Mouse (Mus musculus) myocyte (in vitro differentiated cells): Measurements from ENCODE around the gene Dnah3. TPM values are rescaled to one million over a fixed set of nuclear protein-coding genes. Genes with fewer than 3 reads are reported as not detected.

Source experiments
- H3K27me3 ChIP-seq: one replicate; pipeline ENCODE4 v1.6.1; 2011; ENCODE audit not compliant: control insufficient read depth, insufficient read depth, insufficient read length
- H3K36me3 ChIP-seq: one replicate; pipeline ENCODE4 v1.6.1; 2011; ENCODE audit not compliant: control insufficient read depth, insufficient read depth
- H3K4me2 ChIP-seq: one replicate; pipeline ENCODE4 v1.6.1; 2011; ENCODE audit warnings: low read depth, control low read depth
- H3K4me3 ChIP-seq: one replicate; pipeline ENCODE4 v1.5.1; 2011; ENCODE audit warnings: mild to moderate bottlenecking, control low read depth, moderate library complexity
- H3K79me2 ChIP-seq: one replicate; pipeline ENCODE4 v1.6.1; 2011; ENCODE audit not compliant: control insufficient read depth, insufficient read depth
- H3ac ChIP-seq: one replicate; pipeline ENCODE4 v1.6.1; 2011; ENCODE audit not compliant: control insufficient read depth, insufficient read length
- CEBPB ChIP-seq: IDR thresholded peaks from 2 replicates; pipeline ENCODE4 v1.6.1; 2011; ENCODE audit warnings: mild to moderate bottlenecking, moderate library complexity; ENCODE audit not compliant: poor library complexity, insufficient read depth, severe bottlenecking
- E2F4 ChIP-seq: IDR thresholded peaks from one replicate; pipeline ENCODE4 v1.6.1; 2011; ENCODE audit warnings: mild to moderate bottlenecking, control low read depth, moderate library complexity; ENCODE audit not compliant: insufficient read depth
- MAX ChIP-seq: IDR thresholded peaks from one replicate; pipeline ENCODE4 v1.6.1; 2011; ENCODE audit warnings: low read depth, mild to moderate bottlenecking, control low read depth
- MYOD1 ChIP-seq, 3 experiments: IDR thresholded peaks; one replicate each; pipeline ENCODE4 v1.6.1; 2011; ENCODE audit warnings: control low read depth in 2 of 3, low read depth in 2 of 3, mild to moderate bottlenecking in 2 of 3, moderate library complexity in 1 of 3; ENCODE audit not compliant: insufficient read length in 2 of 3, control insufficient read depth in 1 of 3
- MYOG ChIP-seq, 3 experiments: IDR thresholded peaks; one replicate each; pipeline ENCODE4 v1.6.1; 2011; ENCODE audit warnings: control low read depth in 2 of 3, low read depth in 2 of 3, mild to moderate bottlenecking in 2 of 3; ENCODE audit not compliant: insufficient read length in 2 of 3, control insufficient read depth in 1 of 3, insufficient read depth in 1 of 3
- POLR2A ChIP-seq: IDR thresholded peaks from one replicate; pipeline ENCODE4 v1.6.1; 2011; ENCODE audit warnings: low read depth, mild to moderate bottlenecking, control low read depth, moderate library complexity; ENCODE audit not compliant: insufficient read length
- POLR2AphosphoS2 ChIP-seq: IDR thresholded peaks from one replicate; pipeline ENCODE4 v1.6.1; 2011; ENCODE audit warnings: low read depth, control low read depth; ENCODE audit not compliant: insufficient read length
- REST ChIP-seq: IDR thresholded peaks from one replicate; pipeline ENCODE4 v1.6.1; 2011; ENCODE audit warnings: mild to moderate bottlenecking, control low read depth, moderate library complexity; ENCODE audit not compliant: insufficient read depth, insufficient read length
- SRF ChIP-seq: IDR thresholded peaks from one replicate; pipeline ENCODE4 v1.6.1; 2011; ENCODE audit warnings: low read depth; ENCODE audit not compliant: control insufficient read depth, insufficient read length
- TCF12 ChIP-seq: IDR thresholded peaks from one replicate; pipeline ENCODE4 v1.6.1; 2011; ENCODE audit warnings: mild to moderate bottlenecking, control low read depth; ENCODE audit not compliant: poor library complexity, insufficient read depth, severe bottlenecking
- TCF3 ChIP-seq: IDR thresholded peaks from one replicate; pipeline ENCODE4 v1.6.1; 2011; ENCODE audit warnings: low read depth, control low read depth; ENCODE audit not compliant: insufficient read length
- USF1 ChIP-seq: IDR thresholded peaks from one replicate; pipeline ENCODE4 v1.6.1; 2011; ENCODE audit warnings: low read depth, mild to moderate bottlenecking, control low read depth, moderate library complexity
- polyA plus RNA-seq: library from polyadenylated mRNA; unstranded; fragments of >200 nt; fragmentation: generic; extraction: Trizol; gene quantifications from one replicate; pipeline ENCODE4 v1.2.1, GENCODE M21; 2012; ENCODE audit warnings: missing spikeins

Dnah3 gene
- polyA plus RNA-seq, 1 experiment, result 0.01 TPM

DNA sequence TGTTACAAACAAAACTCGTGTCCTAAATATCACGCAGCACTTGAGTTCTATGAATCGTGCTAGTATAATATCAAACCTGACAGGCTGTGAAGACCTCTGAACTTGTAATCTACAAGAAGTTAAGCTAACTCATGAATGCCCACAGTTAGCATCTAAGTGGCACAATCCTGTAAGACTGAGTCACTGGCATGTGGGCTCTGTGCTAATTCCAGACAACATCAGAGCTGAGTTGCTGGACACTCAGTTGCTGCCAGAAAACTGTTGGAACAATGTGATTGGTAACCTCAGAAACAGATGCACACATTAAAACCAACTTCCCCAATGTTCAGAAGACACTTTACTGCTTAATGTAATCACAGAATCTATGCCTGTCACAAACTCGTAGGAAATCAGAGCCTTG lies 207.2 kb downstream of the Dnah3 start:
- Histone ChIP-seq H3K4me2 (peak overlapping the region; percentile 39), H3ac (no peak overlapping the region), H3K79me2 (peaks cover 80% of the 10 kb centered on the region), H3K4me3 (no peak overlapping the region), H3K27me3 (no peaks in the 10 kb centered on the region), H3K36me3 (no peaks in the 10 kb centered on the region)
- TF ChIP-seq SRF (no peak), MYOG (IDR thresholded peaks at IDR 0.05; ENCODE audit: control insufficient read depth in 1 of 3, insufficient read depth in 1 of 3, insufficient read length in 2 of 3, low read depth in 2 of 3) (peak in 2 of 3 experiments; percentile 11 to 25), MYOD1 (IDR thresholded peaks at IDR 0.05; ENCODE audit: control insufficient read depth in 1 of 3, insufficient read length in 2 of 3, low read depth in 2 of 3) (peak in 2 of 3 experiments; percentile 13 to 33)

DNA sequence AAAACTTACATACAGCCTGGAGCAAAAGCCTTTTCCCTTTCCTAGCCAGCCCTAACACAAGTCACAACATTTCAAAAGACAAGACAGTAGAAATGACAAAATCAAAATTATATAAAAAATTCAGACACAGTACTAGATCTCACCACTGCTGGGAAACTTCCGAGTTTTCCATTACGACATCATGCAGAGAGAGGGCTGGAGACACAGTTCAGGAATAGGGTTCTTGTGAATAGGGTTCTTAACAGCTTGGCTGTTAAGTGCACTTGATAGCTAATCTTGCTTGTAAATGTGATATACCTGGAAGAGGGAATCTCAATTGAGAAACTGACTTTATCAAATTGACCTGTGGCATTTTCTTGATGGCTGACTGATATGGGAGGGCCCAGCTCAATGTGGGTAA lies 213.9 kb downstream of the Dnah3 start:
- no peak overlapping the region for H3ac ChIP-seq
- no peak overlapping the region for H3K4me2 ChIP-seq
- H3K79me2 ChIP-seq, result peaks cover 54% of the 10 kb centered on the region
- TF ChIP-seq E2F4, result no peak
- no peak for TF ChIP-seq SRF
- TF ChIP-seq USF1, result no peak
- TF ChIP-seq MYOG (IDR thresholded peaks at IDR 0.05; ENCODE audit: control insufficient read depth in 1 of 3, insufficient read depth in 1 of 3, insufficient read length in 2 of 3, low read depth in 2 of 3), result no peak
- no peak for TF ChIP-seq POLR2A
- H3K4me3 ChIP-seq, result no peak overlapping the region
- no peaks in the 10 kb centered on the region for H3K36me3 ChIP-seq
- H3K27me3 ChIP-seq, result no peaks in the 10 kb centered on the region

DNA sequence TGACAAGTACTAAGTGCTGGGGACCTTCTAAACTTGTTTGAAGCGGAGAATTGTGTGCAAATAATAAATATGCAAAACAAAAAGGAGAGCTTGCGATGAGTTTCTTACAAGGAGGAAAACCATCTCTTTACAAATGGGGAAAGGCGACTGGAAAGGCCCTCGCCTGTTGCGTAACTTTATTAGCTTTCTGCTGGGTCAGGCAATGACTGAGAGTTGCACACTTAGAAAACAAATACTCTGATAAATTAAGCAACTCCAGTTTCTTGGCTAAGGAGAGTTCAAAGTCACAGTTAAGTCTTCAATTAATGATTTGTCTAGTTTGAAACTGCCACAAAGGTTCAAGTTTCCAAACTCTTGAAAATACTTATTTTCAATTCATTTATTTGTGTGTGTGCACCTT lies 214.7 kb downstream of the Dnah3 start:
- Histone ChIP-seq H3K36me3 (no peaks in the 10 kb centered on the region), H3ac (no peak overlapping the region), H3K4me2 (no peak overlapping the region), H3K79me2 (peaks cover 60% of the 10 kb centered on the region), H3K27me3 (no peaks in the 10 kb centered on the region), H3K4me3 (no peak overlapping the region)
- TF ChIP-seq POLR2AphosphoS2 (no peak), REST (no peak), MYOG (IDR thresholded peaks at IDR 0.05; ENCODE audit: control insufficient read depth in 1 of 3, insufficient read depth in 1 of 3, insufficient read length in 2 of 3, low read depth in 2 of 3) (no peak), SRF (no peak), E2F4 (no peak), CEBPB (no peak)

DNA sequence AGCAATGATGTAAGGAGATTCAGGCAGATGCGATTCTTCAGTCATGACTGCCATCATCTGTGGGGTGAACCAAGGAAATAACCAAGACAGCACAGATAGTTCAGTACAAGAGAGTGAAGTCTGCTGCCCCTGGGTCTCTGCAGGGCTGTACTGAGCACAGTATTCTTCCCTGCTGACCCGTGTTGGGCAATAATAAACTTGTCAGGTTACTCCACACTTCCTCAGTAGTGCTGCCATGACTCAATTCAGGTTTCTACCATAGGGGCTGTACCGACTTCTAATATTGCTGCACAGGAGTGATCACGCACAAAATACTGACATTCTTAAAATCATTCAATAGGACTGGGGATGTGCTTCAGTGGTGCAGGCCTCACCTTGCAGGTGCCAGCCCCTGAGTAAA lies 215.9 kb downstream of the Dnah3 start:
- H3K79me2 ChIP-seq, result peaks cover 59% of the 10 kb centered on the region
- no peak overlapping the region for H3ac ChIP-seq
- no peak overlapping the region for H3K4me3 ChIP-seq
- H3K27me3 ChIP-seq, result no peaks in the 10 kb centered on the region
- peaks cover 3% of the 10 kb centered on the region for H3K36me3 ChIP-seq
- no peak for TF ChIP-seq E2F4
- TF ChIP-seq TCF3, result no peak
- no peak for TF ChIP-seq MYOD1 (IDR thresholded peaks at IDR 0.05; ENCODE audit: control insufficient read depth in 1 of 3, insufficient read length in 2 of 3, low read depth in 2 of 3)
- TF ChIP-seq USF1, result no peak
- no peak for TF ChIP-seq POLR2AphosphoS2
- TF ChIP-seq MYOG (IDR thresholded peaks at IDR 0.05; ENCODE audit: control insufficient read depth in 1 of 3, insufficient read depth in 1 of 3, insufficient read length in 2 of 3, low read depth in 2 of 3), result no peak
- TF ChIP-seq TCF12, result no peak
- TF ChIP-seq POLR2A, result no peak
- no peak for TF ChIP-seq CEBPB
- no peak overlapping the region for H3K4me2 ChIP-seq

DNA sequence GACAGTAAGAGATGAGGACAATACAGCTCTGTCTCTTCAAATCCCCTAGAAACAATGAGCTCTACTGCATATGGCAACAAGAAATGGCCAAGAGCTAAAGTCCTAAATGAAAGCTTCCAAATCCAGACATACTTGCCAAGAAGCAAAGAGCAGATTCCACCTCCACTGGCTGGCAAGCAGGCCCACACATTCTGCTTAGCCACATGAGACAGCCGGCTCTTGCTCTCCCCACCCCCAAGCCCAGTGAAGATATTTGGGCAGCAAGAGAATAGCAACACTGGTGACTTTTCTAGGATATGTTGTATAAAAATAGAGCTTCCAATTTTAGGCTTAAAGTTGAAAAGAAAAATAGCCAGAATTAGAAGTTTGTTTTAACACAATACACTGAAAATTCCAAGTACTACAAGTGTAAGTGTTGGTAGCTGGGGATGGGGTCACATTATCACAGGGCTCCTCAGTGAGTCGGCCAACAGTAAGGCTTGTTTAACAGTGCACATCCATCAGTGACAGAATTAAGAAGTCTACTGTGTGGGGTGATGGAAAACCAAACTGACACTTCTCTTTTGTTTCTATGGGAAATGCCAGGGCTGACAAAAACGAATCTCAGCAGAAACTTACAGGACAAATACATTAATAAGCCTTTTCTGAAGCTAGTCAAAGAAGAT lies 219.2 kb downstream of the Dnah3 start:
- Histone ChIP-seq H3K4me2 (peak overlapping the region; percentile 41), H3K79me2 (peaks cover 53% of the 10 kb centered on the region), H3K36me3 (peaks cover 5% of the 10 kb centered on the region), H3K27me3 (no peaks in the 10 kb centered on the region), H3ac (no peak overlapping the region), H3K4me3 (no peak overlapping the region)
- peak in 1 of 3 experiments; percentile 27 for TF ChIP-seq MYOG (IDR thresholded peaks at IDR 0.05; ENCODE audit: control insufficient read depth in 1 of 3, insufficient read depth in 1 of 3, insufficient read length in 2 of 3, low read depth in 2 of 3)
- TF ChIP-seq TCF3, result no peak
- TF ChIP-seq REST, result no peak
- TF ChIP-seq MYOD1 (IDR thresholded peaks at IDR 0.05; ENCODE audit: control insufficient read depth in 1 of 3, insufficient read length in 2 of 3, low read depth in 2 of 3), result peak in 1 of 3 experiments; percentile 24

DNA sequence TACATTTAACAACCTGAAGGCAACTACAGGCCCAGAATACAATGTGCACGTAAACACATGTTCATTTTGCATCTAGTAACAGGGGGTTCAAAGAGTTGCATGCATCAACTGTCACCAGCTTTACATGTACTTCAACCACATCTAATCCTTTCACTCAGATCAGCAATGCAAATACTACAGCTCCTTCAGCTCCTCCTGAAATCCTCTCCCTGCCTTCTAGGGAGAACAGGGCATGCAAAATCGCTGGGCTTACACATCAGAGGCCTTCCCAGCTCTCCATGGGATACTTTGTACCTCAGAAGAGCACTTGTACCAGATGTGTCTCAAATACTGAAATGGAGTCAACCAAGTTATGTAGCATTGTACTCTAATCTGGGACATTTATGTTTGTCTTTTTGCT lies 222.0 kb downstream of the Dnah3 start:
- Histone ChIP-seq H3K4me3 (no peak overlapping the region), H3ac (no peak overlapping the region), H3K36me3 (peaks cover 5% of the 10 kb centered on the region), H3K4me2 (no peak overlapping the region), H3K79me2 (peaks cover 60% of the 10 kb centered on the region), H3K27me3 (no peaks in the 10 kb centered on the region)
- TF ChIP-seq MYOD1 (IDR thresholded peaks at IDR 0.05; ENCODE audit: control insufficient read depth in 1 of 3, insufficient read length in 2 of 3, low read depth in 2 of 3) (no peak), CEBPB (no peak), E2F4 (no peak), TCF12 (no peak), SRF (no peak), POLR2AphosphoS2 (no peak), USF1 (no peak), TCF3 (no peak), POLR2A (no peak), MAX (no peak), MYOG (IDR thresholded peaks at IDR 0.05; ENCODE audit: control insufficient read depth in 1 of 3, insufficient read depth in 1 of 3, insufficient read length in 2 of 3, low read depth in 2 of 3) (no peak), REST (no peak)
